Mouse (Mus musculus) embryonic fibroblast, embryonic 13.5 days (primary cell): ENCODE measurements around the gene Cfl1.
"Not testable (repeated sequence)": the region's sequence is repeated elsewhere in the genome, so short reads cannot be mapped to it uniquely, and the experiment has no call there.

ENCODE experiments used
- CTCF ChIP-seq: IDR thresholded peaks from 2 replicates; pipeline ENCODE4 v1.5.1; 2011; ENCODE audit warnings: mild to moderate bottlenecking, control low read depth, low read length, moderate library complexity, borderline replicate concordance; ENCODE audit not compliant: insufficient read depth
- POLR2A ChIP-seq: IDR thresholded peaks from 2 replicates; pipeline ENCODE4 v1.6.1; 2011; ENCODE audit warnings: low read depth, mild to moderate bottlenecking, control low read depth, low read length, moderate library complexity

DNA sequence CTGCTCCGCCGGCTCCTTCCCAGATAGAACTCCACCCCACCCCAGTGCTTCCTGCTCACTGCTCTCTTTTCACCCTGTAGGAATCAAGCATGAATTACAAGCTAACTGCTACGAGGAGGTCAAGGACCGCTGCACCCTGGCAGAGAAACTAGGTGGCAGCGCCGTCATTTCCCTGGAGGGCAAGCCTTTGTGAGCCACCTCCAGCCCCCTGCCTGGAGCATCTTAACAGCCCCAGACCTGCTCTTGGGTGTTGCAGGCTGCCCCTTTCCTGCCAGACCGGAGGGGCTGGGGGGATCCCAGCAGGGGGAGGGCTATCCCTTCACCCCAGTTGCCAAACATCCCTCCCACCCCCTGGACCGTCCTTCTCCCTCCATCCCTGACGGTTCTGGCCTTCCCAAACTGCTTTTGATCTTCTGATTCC is 3.1 kb downstream of the Cfl1 start:
- not testable (repeated sequence) for TF ChIP-seq POLR2A, CTCF
